Mouse (Mus musculus): ENCODE measurements at regions not wholly inside any gene's neighbourhood (a gene's known extent, or its start where the extent isn't known, plus 50 kb on each side); places are given as distances from the start of the nearest gene placed in this dataset.
"Not testable (repeated sequence)": the region's sequence is repeated elsewhere in the genome, so short reads cannot be mapped to it uniquely, and the experiment has no call there.

GRCm38 (mm10) chr12:14271216-14271615, 119.4 kb upstream of the Fam84a start:
- Histone ChIP-seq H3K9ac (ENCODE audit: low read length) (no peak overlapping the region), H3K9me3 (ENCODE audit: control insufficient read depth, low read length) (no peaks in the 10 kb centered on the region), H3K4me2 (replicated peaks; ENCODE audit: low read depth) (no peak overlapping the region), H3K36me3 (ENCODE audit: control insufficient read depth, insufficient read depth, low read length) (no peaks in the 10 kb centered on the region), H3K4me1 (replicated peaks; ENCODE audit: control insufficient read depth, insufficient read depth) (no peaks in the 10 kb centered on the region), H3K4me3 (ENCODE audit: low read depth, low read length) (no peak overlapping the region), H3K27ac (replicated peaks) (no peak overlapping the region), H3K27me3 (ENCODE audit: control insufficient read depth, insufficient read depth, low read length) (no peaks in the 10 kb centered on the region)
- no peak for DNase-seq (ENCODE audit: low spot score)
- TF ChIP-seq EP300 (optimal IDR thresholded peaks at IDR 0.05) (no peak), CTCF (IDR thresholded peaks at IDR 0.05; ENCODE audit: low read depth) (no peak)
- no peak for ATAC-seq (ENCODE audit: low FRiP score, low TSS enrichment)

GRCm38 (mm10) chr12:14261102-14261501, 109.2 kb upstream of the Fam84a start:
- Histone ChIP-seq H3K4me3 (ENCODE audit: low read depth, low read length) (no peak overlapping the region), H3K27ac (replicated peaks) (no peak overlapping the region), H3K9ac (ENCODE audit: low read length) (no peak overlapping the region), H3K4me2 (replicated peaks; ENCODE audit: low read depth) (no peak overlapping the region), H3K9me3 (ENCODE audit: control insufficient read depth, low read length) (no peaks in the 10 kb centered on the region), H3K36me3 (ENCODE audit: control insufficient read depth, insufficient read depth, low read length) (no peaks in the 10 kb centered on the region), H3K27me3 (ENCODE audit: control insufficient read depth, insufficient read depth, low read length) (no peaks in the 10 kb centered on the region), H3K4me1 (replicated peaks; ENCODE audit: control insufficient read depth, insufficient read depth) (no peaks in the 10 kb centered on the region)
- DNase-seq (ENCODE audit: low spot score) (no peak), ATAC-seq (ENCODE audit: low FRiP score, low TSS enrichment) (no peak)
- WGBS: 80% methylated on average over 2 of the region's 2 CpGs
- no peak for TF ChIP-seq EP300 (optimal IDR thresholded peaks at IDR 0.05)
- TF ChIP-seq CTCF (IDR thresholded peaks at IDR 0.05; ENCODE audit: low read depth): no peak

- Histone ChIP-seq H3K27me3 (ENCODE audit: control insufficient read depth, insufficient read depth, low read length) (no peaks in the 10 kb centered on the region), H3K4me1 (replicated peaks; ENCODE audit: control insufficient read depth, insufficient read depth) (no peaks in the 10 kb centered on the region), H3K27ac (replicated peaks) (no peak overlapping the region), H3K9me3 (ENCODE audit: control insufficient read depth, low read length) (no peaks in the 10 kb centered on the region), H3K4me3 (ENCODE audit: low read depth, low read length) (no peak overlapping the region), H3K36me3 (ENCODE audit: control insufficient read depth, insufficient read depth, low read length) (no peaks in the 10 kb centered on the region), H3K9ac (ENCODE audit: low read length) (no peak overlapping the region), H3K4me2 (replicated peaks; ENCODE audit: low read depth) (no peak overlapping the region)
- TF ChIP-seq EP300 (optimal IDR thresholded peaks at IDR 0.05) (no peak), CTCF (IDR thresholded peaks at IDR 0.05; ENCODE audit: low read depth) (no peak)
- ATAC-seq (ENCODE audit: low FRiP score, low TSS enrichment) (no peak), DNase-seq (ENCODE audit: low spot score) (no peak)
- 76% methylated on average over 4 of the region's 4 CpGs for WGBS
Observed at GRCm38 (mm10) chr12:14260288-14260687, 108.4 kb upstream of the Fam84a start.

- 79% methylated on average over 5 of the region's 5 CpGs for WGBS
- ATAC-seq (ENCODE audit: low FRiP score, low TSS enrichment) (no peak), DNase-seq (ENCODE audit: low spot score) (no peak)
- Histone ChIP-seq H3K4me3 (ENCODE audit: low read depth, low read length) (no peak overlapping the region), H3K4me1 (replicated peaks; ENCODE audit: control insufficient read depth, insufficient read depth) (no peaks in the 10 kb centered on the region), H3K9me3 (ENCODE audit: control insufficient read depth, low read length) (no peaks in the 10 kb centered on the region), H3K27ac (replicated peaks) (no peak overlapping the region), H3K36me3 (ENCODE audit: control insufficient read depth, insufficient read depth, low read length) (no peaks in the 10 kb centered on the region), H3K4me2 (replicated peaks; ENCODE audit: low read depth) (no peak overlapping the region), H3K9ac (ENCODE audit: low read length) (no peak overlapping the region), H3K27me3 (ENCODE audit: control insufficient read depth, insufficient read depth, low read length) (no peaks in the 10 kb centered on the region)
- no peak for TF ChIP-seq CTCF (IDR thresholded peaks at IDR 0.05; ENCODE audit: low read depth)
- TF ChIP-seq EP300 (optimal IDR thresholded peaks at IDR 0.05): no peak
Observed at GRCm38 (mm10) chr12:14253336-14253735, 101.5 kb upstream of the Fam84a start.

- Histone ChIP-seq H3K27me3 (ENCODE audit: control insufficient read depth, insufficient read depth, low read length) (no peaks in the 10 kb centered on the region), H3K4me2 (replicated peaks; ENCODE audit: low read depth) (no peak overlapping the region), H3K9me3 (ENCODE audit: control insufficient read depth, low read length) (no peaks in the 10 kb centered on the region), H3K27ac (replicated peaks) (no peak overlapping the region), H3K4me1 (replicated peaks; ENCODE audit: control insufficient read depth, insufficient read depth) (no peaks in the 10 kb centered on the region), H3K4me3 (ENCODE audit: low read depth, low read length) (no peak overlapping the region), H3K9ac (ENCODE audit: low read length) (no peak overlapping the region), H3K36me3 (ENCODE audit: control insufficient read depth, insufficient read depth, low read length) (no peaks in the 10 kb centered on the region)
- ATAC-seq (ENCODE audit: low FRiP score, low TSS enrichment): no peak
- 88% methylated on average over 4 of the region's 4 CpGs for WGBS
- TF ChIP-seq CTCF (IDR thresholded peaks at IDR 0.05; ENCODE audit: low read depth) (no peak), EP300 (optimal IDR thresholded peaks at IDR 0.05) (no peak)
- no peak for DNase-seq (ENCODE audit: low spot score)
Observed at GRCm38 (mm10) chr12:14250124-14250523, 98.3 kb upstream of the Fam84a start.

GRCm38 (mm10) chr12:14242720-14243119, 90.9 kb upstream of the Fam84a start:
- H3K9me3 ChIP-seq (ENCODE audit: control insufficient read depth, low read length); H3K4me3 ChIP-seq (ENCODE audit: low read depth, low read length); DNase-seq (ENCODE audit: low spot score); H3K27ac ChIP-seq (replicated peaks); ATAC-seq (ENCODE audit: low FRiP score, low TSS enrichment); H3K27me3 ChIP-seq (ENCODE audit: control insufficient read depth, insufficient read depth, low read length); H3K4me2 ChIP-seq (replicated peaks; ENCODE audit: low read depth); H3K9ac ChIP-seq (ENCODE audit: low read length); H3K36me3 ChIP-seq (ENCODE audit: control insufficient read depth, insufficient read depth, low read length); H3K4me1 ChIP-seq (replicated peaks; ENCODE audit: control insufficient read depth, insufficient read depth): not testable (repeated sequence)
- 96% methylated on average over 6 of the region's 6 CpGs for WGBS

Data from stomach, postnatal 0 days (tissue).